Mouse (Mus musculus) left cerebral cortex, adult 2 months (tissue): ENCODE data around the gene Akr1c18. TPM values are rescaled to one million over a fixed set of nuclear protein-coding genes. Genes with fewer than 3 reads are reported as not detected.
"Not testable (repeated sequence)": the region's sequence is repeated elsewhere in the genome, so short reads cannot be mapped to it uniquely, and the experiment has no call there.

Experiments
- DNase-seq, 2 experiments: peaks; one replicate each; pipeline ENCODE4 v3.0.0; 2021 to 2022; ENCODE audit warnings: low spot score in 2 of 2, mixed read lengths in 1 of 2; ENCODE audit errors: extremely low spot score in 1 of 2
- H3K27ac ChIP-seq: fragments of 200-600 bp; 2 replicates; pipeline ENCODE4 v1.8.1; 2022
- H3K4me3 ChIP-seq: fragments of 200-600 bp; 2 replicates; pipeline ENCODE4 v1.8.1; 2022
- CTCF ChIP-seq: fragments of 200-600 bp; IDR thresholded peaks from 2 replicates; pipeline ENCODE4 v1.8.1; 2022; ENCODE audit warnings: antibody characterized with exemption, mild to moderate bottlenecking, moderate library complexity
- intact Hi-C: fragments of 180-260 bp; cut with DNase I; formaldehyde crosslinking; loops from one replicate; pipeline ENCODE4 v1.15.1; 2025
- long read RNA-seq, 2 experiments: library from polyadenylated mRNA; stranded (forward); transcript quantifications; one replicate each; pipeline ENCODE4 v2.0.0; 2021; ENCODE audit warnings: borderline mapping rate in 2 of 2
- total RNA-seq, 2 experiments: library from RNA; stranded (reverse); gene quantifications; 2 replicates each; pipeline ENCODE4 v1.2.3; 2021

Gene Akr1c18
- total RNA-seq, result 1 to 10 TPM; 1.1 to 1.6 TPM
- long read RNA-seq, experiment 1, partial matches to known transcripts, result 0 of 1 reads
- long read RNA-seq, experiment 1, other reads (novel, unspliced or antisense), result 0 of 1 reads
- long read RNA-seq, experiment 2, partial matches to known transcripts, result 0 of 1 reads
- long read RNA-seq, experiment 2, other reads (novel, unspliced or antisense), result 0 of 1 reads

- Histone ChIP-seq H3K27ac (no peak within 1 kb of the TSS), H3K4me3 (no peak within 1 kb of the TSS)
- no peak for TF ChIP-seq CTCF
- intact Hi-C loops, result no loop called here
- DNase-seq, result peak; percentile 49 to 62
Measured at GRCm38 (mm10) chr13:4150518-4150917, at the start of gene Akr1c18. Gene Akr1c18, minus strand, starts transcription at chr13:4150654.

GRCm38 (mm10) chr13:4192511-4192910 lies 42.1 kb upstream of the Akr1c18 start:
- intact Hi-C loops, result no loop called here
- TF ChIP-seq CTCF, result no peak
- Histone ChIP-seq H3K4me3 (no peak overlapping the region), H3K27ac (no peak overlapping the region)
- no peak for DNase-seq

GRCm38 (mm10) chr13:4190904-4191303 lies 40.5 kb upstream of the Akr1c18 start, which contains the start of gene Akr1c13:
Gene Akr1c13, plus strand, starts transcription at chr13:4191150.
- Histone ChIP-seq H3K4me3 (no peak within 1 kb of the TSS), H3K27ac (no peak within 1 kb of the TSS)
- DNase-seq, result no peak
- TF ChIP-seq CTCF, result no peak
- intact Hi-C loops, result no loop called here

- intact Hi-C loops, result loop anchor here (5.0 kb wide), 3 partner anchors 56 to 424 kb away; no protein-coding TSS in a partner anchor
- peak; percentile 47 for TF ChIP-seq CTCF
- no peak for DNase-seq
- H3K4me3 ChIP-seq, result no peak overlapping the region
- no peak overlapping the region for H3K27ac ChIP-seq
Measured at GRCm38 (mm10) chr13:4188174-4188573, 37.7 kb upstream of the Akr1c18 start.

GRCm38 (mm10) chr13:4186641-4187411 lies 36.4 kb upstream of the Akr1c18 start:
- intact Hi-C loops, result loop anchor here (5.0 kb wide), 3 partner anchors 55 to 425 kb away; no protein-coding TSS in a partner anchor
- TF ChIP-seq CTCF, result peak; percentile 5
- not testable (repeated sequence) for H3K4me3 ChIP-seq, DNase-seq, H3K27ac ChIP-seq

GRCm38 (mm10) chr13:4183116-4183515 lies 32.7 kb upstream of the Akr1c18 start:
- Histone ChIP-seq H3K4me3 (no peak overlapping the region), H3K27ac (no peak overlapping the region)
- no peak for TF ChIP-seq CTCF
- intact Hi-C loops, result no loop called here
- no peak for DNase-seq

- DNase-seq, intact Hi-C loops, H3K27ac ChIP-seq, H3K4me3 ChIP-seq: not testable (repeated sequence)
Measured at GRCm38 (mm10) chr13:4181321-4181720, 30.9 kb upstream of the Akr1c18 start.

GRCm38 (mm10) chr13:4172978-4173377 lies 22.5 kb upstream of the Akr1c18 start:
- no peak overlapping the region for H3K4me3 ChIP-seq
- TF ChIP-seq CTCF, result no peak
- no peak overlapping the region for H3K27ac ChIP-seq
- intact Hi-C loops, result no loop called here
- DNase-seq, result no peak

GRCm38 (mm10) chr13:4168006-4168405 lies 17.6 kb upstream of the Akr1c18 start:
- no peak overlapping the region for H3K27ac ChIP-seq
- no peak for TF ChIP-seq CTCF
- intact Hi-C loops, result no loop called here
- DNase-seq, result no peak
- H3K4me3 ChIP-seq, result no peak overlapping the region

GRCm38 (mm10) chr13:4155286-4155685 lies 4.8 kb upstream of the Akr1c18 start:
- Histone ChIP-seq H3K4me3 (no peak overlapping the region), H3K27ac (no peak overlapping the region)
- no peak for TF ChIP-seq CTCF
- intact Hi-C loops, result no loop called here
- no peak for DNase-seq

GRCm38 (mm10) chr13:4153593-4153992 lies 3.1 kb upstream of the Akr1c18 start:
- no peak for DNase-seq
- Histone ChIP-seq H3K27ac (no peak overlapping the region), H3K4me3 (no peak overlapping the region)
- no peak for TF ChIP-seq CTCF
- intact Hi-C loops, result no loop called here

- DNase-seq, result no peak
- intact Hi-C loops, result no loop called here
- TF ChIP-seq CTCF, result no peak
- no peak overlapping the region for H3K27ac ChIP-seq
- H3K4me3 ChIP-seq, result no peak overlapping the region
Measured at GRCm38 (mm10) chr13:4152908-4153307, 2.5 kb upstream of the Akr1c18 start.
